Mouse (Mus musculus) thymus, postnatal 0 days (tissue): ENCODE measurements around the gene Dnaja1. TPM values are rescaled to one million over a fixed set of nuclear protein-coding genes. Genes with fewer than 3 reads are reported as not detected.

Source experiments
- DNase-seq: peaks from one replicate; pipeline ENCODE4 v3.0.0-alpha.2; 2015; ENCODE audit warnings: low spot score
- polyA plus RNA-seq: library from polyadenylated mRNA; unstranded; fragments of >200 nt; fragmentation: Nextera tagmentation; extraction: Ambion mirVana; gene quantifications from 2 replicates; pipeline ENCODE4 v1.2.1, GENCODE M21; 2015

Gene Dnaja1
- 410 and 488 TPM in 2 replicates for polyA plus RNA-seq

DNA sequence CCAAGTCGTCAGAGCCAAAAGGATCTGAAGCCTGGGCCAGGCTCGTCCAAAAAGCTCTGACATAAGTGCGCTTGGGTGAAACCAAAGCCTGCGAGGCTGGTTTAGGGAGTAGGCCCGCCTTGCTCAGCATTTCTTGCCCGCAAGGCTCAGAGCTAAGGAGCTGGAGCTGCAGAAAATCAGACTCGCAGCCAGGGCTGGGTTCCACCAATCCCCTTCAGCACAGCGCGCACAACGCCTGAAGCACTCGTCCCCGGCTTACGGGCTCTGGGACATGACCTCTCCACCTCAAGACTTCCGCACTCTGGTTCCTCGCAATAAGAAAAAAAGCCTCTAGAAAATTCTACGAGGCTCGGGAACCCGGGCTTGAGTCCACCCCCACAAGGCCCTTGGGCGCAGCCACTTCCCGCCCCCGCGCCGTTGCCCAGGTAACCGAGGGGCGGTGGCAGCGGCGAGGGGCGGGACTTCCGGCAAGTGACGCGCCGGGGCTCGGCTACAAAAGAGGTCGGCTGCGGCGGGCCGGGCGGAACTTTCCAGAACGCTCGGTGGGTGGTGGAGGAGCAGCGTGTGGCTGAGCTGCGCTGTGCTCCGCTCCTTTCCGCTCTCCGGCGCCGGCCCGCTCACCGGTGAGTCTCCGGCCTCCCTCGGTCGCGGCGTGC, at the start of gene Dnaja1:
Gene Dnaja1 (plus strand): TSS at position 140 of the 656 bp plus-strand sequence.
- DNase-seq = peak; percentile 98

DNA sequence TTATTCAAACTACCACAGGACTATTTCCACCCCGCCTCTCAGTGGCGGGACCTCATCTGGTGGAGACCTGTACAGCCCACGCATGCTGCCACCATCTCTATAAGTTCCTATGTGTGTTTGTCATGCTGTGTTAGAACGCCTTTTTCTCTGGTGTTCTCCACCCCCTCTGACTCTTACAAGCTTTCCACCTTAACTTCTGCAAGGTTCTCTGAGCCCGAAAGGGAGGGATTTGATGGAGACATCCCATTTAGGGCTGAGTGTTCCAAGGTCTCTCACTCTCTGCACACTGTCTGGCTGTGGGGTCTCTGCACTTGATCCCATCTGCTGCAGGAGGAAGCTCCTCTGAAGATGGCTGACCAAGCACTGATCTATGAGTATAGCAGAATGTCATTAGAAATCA, 48.4 kb upstream of the Dnaja1 start:
- DNase-seq = no peak

DNA sequence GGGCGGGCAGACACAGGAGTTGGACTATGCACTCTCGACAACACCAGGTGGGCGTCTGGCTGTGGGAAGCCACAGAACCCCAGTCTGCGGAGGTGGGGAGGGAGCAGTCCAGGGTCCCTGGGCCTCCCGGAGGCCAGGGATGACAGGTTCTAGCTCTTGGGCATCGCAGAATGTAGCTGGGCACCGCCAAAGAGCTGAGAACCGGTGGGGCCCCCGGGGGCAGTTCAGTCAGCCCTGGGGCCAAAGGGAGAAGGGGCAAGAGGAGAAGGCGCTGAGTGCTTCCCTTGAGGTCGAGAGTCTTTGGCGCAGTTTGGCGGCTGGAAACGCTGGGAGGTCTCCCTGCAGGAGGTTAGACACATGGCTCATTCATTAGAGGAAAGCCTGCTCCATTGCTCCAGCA, 45.6 kb upstream of the Dnaja1 start:
- DNase-seq = no peak

DNA sequence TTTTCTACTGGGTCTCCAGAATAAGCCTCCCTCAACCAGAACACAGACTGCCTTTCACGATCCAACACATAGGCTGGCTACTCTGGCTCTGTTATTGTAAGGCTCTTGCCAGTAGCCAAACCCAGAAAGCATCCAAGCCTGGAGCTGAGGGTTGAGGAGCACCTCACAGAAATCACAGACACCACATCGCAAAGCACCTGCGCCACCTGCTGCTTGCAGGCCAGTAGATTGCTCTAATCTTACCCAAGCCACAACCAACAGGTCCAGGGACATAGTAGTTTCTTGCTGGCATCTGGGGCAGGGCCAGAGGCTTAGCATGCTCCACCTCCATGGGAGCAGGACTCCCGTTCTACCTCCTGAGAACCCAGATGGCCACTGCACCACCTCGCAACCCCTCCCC, 44.8 kb upstream of the Dnaja1 start:
- no peak for DNase-seq

DNA sequence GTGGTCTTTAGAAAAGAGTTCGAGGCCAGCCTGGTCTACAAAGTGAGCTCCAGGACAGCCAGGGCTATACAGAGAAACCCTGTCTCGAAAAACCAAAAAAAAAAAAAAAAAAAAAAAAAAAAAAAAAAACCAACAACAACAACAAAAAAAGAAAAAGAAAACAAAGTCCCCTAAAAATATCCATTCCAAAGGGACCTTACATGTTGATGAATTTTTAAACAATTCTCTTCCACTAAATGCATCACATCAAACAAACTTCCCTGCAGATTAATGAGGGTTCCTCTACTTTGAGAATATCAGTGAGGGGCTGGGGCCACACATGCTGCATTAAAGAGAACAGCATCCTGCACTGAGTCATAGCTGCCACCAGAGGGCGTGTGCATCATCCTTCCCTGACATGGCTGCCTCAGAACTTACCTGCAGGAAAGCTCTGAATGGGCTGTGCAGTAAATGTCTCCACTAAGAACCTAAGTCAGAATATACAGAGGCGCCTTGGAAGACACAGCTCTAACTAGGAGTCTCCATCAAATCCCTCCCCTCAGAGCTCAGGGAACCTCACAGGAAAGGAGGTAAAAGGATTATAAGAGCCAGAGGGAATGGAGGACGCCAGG, 41.6 kb upstream of the Dnaja1 start:
- DNase-seq = peak; percentile 76

DNA sequence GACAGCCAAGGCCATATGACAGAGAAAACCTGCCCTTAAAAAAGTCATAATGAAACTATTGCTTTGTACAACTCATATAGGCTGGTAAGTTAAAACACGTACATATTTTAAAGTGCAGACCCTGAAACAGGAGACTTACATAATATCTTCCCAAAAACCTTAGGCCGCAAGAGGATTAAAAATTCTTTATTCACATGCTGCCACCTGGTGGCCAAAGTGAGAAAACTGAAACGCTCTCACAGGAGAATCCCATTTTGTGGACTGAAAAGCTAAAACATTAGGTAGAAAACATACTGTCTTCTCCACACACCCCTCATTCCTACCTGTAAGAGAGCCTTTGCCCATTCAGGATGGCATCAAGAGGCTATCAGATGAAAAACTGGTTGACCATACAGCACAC, 40.0 kb upstream of the Dnaja1 start:
- DNase-seq = peak; percentile 48

DNA sequence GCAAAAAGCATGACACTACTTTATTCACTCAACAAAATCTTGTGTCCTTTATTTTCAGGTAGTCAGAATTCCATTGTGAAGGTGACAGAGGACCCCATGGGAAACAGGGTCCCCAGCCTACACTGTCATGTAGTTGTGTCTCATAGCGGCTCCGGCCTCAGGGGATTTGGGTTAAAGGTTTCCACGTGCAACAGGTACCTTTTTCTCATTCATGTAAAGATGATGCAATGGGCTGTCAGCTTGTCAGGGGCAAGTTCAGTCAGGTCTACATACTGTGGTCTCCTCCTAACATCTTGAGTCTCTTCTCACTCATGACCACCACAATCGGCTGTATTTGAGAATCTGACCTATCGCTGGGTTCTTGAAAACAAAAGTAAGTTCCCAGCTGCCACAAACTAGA, 39.6 kb upstream of the Dnaja1 start:
- DNase-seq = no peak

DNA sequence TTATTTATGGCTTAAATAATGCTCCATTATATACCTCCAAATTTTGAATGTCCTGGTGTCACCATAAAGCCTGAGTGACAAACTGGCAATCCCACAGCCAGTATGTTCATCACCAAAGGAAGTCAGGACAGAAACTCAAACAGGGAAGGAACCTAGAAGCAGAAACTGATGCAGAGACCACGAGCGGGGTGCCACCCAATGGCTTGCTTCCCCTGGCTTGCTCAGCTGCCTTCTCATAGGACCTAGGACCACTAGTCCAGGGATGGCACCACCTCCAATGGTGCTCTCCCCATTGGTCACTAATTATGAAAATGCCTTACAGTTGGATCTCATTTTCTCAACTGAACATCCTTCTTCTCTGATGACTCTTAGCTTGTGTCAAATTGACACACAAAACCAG, 38.6 kb upstream of the Dnaja1 start:
- DNase-seq = no peak

DNA sequence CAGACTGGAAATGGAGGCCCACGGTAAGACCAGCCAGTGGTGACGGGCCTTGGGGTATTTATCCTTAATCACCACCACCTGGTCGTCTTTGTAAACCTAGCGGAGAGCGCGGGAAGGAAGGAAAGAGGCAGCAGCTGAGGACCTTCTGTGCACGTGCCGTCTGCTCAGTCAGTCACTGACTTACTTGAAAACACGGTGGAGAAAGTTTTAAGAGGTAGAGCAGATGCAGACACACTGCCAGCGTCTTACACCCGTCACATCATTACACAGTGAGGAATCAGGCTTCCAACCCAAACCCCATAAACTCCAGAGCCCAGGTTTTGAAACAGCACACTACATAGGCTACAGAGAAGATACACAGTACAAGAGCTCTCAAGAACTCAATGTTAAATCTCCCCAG, 30.9 kb upstream of the Dnaja1 start:
- no peak for DNase-seq

DNA sequence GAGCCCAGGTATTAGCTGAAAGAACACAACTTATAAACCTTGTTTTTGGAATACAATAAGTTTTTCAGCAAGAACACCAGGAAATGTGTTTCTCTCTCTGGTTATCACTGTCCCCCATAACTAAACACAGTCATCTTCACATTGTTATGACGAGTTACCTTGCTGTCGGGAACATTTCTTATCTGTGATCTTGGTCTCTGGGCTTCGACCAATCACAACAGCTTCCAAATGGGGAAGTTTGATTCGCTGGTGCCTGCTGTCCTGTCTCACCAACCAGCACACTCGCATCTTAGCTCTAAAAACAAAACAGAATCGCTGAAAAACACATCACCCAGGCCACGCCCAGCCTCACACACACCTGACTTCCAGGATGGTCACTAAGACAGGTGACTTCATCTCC, 24.9 kb upstream of the Dnaja1 start:
- DNase-seq = no peak

DNA sequence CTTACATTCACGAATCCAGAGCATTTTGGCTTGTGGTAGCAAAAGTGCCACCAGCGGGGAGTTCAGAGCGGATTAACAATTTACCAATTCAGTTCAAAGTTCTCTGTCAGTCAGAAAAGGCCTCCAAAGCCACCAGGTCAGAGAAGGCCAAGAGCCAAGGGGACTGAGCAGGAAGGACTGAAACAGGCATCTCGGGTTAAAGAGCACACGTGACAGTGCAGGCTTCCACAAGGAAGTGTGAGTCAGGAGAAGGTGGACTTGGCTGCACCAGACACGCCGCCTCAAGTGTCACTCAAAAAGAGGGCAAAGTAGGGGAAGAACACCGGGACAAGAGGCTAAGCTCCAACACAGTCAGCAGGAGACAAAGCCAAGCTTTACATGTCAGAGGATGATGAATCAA, 21.7 kb upstream of the Dnaja1 start:
- no peak for DNase-seq

DNA sequence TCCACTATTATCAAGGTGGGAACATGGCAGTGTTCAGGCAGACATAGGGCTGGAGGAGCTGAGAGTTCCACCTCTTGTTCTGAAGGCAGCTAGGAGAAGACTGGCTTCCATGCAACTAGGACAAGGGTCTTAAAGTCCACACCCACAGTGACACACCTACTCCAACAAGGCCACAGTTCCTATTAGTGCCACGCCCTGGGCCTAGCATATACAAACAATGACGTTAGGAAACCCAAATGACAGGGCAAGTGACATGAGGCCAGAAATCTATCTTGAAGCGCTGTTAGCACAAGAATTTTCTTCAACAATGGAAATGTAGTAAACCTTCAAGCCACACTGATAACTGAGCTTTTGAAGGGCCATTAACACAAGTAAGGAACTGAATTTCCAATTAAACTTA, 20.2 kb upstream of the Dnaja1 start:
- no peak for DNase-seq

DNA sequence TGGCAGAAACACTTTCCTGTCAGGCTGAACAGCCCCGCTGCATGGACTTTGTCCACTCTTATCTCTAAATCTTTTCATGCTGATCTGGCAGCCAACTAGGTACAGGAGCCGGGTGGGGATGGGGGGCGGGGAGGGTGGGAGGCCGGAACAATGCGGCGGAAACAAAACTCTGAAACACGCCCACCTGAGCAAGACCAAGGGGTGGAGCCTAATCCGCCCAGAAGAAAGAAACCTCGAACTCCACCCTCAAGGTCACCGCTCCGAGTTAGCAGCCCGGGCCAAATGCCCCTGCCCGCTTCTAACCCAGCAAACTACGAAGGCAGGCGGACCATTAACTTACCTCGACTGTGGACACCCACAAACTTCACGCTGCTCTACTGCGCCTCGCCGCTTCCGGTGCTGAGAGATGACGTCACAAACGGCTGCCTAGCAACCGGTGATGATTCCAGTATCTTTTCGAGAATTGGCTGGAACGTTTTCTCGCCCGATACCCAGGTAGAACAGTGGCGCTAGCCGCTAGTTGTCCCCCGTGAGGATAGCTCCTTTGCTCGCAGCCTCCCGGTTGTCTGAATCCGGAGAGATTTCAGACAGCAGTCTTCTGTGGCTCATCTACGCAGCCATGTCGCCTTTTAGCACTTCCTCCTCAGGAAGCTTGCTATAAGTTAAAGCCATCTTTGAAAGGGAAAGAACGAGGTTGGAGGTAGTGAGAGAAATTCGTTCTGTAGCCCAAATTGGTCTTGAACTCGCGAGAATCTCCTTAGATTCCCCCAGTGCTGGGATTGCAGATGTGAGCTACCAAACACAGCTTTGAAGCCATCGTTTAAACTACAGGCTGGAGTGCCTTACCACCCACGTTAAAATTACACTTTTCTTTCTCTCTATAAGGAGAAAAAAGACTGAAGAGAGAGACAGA, 18.9 kb upstream of the Dnaja1 start, which contains the start of gene Aptx:
Gene Aptx (minus strand): TSS at position 398 of the 913 bp plus-strand sequence.
- DNase-seq = peak; percentile 97

DNA sequence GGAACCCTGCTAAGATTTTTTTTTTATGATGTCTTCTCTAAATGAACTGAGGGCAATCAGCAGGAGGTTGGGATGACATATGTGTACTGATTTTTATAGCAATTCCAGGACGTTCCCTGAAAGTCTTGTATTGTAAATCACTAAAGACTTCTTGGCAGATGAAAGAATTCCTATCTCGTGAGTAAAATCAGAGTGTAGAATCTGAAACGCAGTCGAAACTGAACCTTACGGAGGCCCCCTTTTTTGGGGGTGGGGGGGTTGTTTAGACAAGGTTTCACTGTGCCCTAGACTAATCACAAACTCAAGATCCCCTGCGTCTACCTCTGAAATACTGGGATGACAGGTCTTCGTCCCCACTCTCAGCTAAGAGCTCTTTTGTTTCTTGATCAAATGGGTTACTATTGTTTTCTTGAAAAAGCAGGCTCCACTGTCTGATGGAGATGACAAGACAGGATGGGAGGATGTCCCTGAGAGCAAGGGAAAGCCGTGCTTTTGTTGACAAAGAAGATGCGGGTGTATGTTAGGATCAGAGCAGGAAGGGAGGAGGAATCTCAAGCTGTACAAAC, 18.2 kb upstream of the Dnaja1 start:
- DNase-seq = no peak

DNA sequence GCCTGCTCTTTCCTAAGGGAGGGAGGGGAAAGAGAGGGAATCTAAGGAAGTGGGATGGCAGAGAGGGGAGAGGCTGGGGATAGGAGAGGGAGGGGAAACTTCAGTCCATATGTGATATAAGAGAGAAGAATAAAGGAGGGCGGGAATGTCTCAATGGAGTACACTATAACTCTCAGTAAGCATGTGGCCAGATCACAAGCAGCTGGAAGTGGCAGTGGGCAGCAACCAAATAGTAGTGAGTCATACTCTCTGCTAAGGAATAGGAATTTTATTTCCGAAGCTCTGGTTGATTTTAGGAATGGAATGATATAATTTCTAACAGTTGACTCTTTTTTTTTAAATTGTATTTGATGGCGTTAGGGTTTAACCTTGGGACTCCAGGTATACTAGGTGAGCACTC, 4.8 kb upstream of the Dnaja1 start:
- DNase-seq = no peak

DNA sequence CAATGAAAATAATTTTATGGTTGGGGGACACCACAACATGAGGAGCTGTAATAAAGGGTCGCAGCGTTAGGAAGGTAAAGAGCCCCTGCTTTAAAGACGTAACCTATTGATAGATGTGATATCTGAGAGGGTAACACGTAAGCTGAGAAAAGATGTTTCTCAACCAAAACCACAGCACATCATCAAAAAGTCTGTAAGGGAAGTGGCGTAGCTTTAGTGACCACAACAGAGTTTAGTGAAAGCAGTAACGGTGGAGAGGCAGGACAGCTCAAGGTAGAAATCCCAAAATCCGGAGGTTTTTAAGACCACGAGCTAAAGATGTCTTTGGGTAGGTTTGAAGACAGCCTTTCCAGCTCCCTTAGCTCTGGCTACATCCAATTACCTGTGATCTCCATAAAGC, 1.0 kb upstream of the Dnaja1 start:
- DNase-seq = peak; percentile 80

DNA sequence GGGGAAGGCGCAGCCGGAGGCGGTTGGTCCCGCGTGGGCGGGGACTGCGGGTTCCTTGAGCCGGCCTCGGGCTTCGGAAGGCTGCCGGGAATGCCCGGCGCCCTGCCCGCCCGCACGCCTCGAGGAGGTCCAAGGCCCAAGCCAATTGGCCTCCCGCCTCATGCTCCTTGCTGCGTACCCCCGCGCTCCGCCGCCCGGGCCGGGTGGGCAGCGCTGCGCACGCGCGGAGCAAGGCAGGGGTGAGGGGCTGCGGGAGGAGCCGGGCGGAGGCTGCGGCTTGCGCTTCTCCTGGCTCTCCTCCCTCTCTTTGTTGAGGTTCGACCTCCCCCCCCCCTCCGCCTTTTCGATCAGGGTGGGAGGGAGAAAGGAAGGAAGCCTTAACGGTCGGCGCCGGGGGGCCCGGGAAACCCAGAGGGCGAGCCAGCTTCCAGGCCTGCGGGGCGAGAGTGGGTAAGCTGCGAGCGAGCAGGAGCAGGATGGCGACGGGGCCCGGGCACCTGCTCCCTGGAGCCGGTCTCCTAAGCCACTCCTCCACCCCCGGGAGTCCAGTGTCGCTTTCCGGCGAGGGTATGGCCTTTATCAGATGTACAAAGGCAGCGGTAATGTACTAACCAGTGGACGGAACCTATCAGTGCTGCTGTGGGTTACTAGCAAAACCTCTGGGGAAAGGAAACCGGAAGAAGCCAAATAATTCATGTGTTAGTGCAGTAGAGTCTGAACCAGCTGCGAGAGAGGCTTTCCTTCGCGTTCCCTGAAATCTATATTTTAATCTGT, 924 bp downstream of the Dnaja1 start:
- DNase-seq = peak; percentile 84

DNA sequence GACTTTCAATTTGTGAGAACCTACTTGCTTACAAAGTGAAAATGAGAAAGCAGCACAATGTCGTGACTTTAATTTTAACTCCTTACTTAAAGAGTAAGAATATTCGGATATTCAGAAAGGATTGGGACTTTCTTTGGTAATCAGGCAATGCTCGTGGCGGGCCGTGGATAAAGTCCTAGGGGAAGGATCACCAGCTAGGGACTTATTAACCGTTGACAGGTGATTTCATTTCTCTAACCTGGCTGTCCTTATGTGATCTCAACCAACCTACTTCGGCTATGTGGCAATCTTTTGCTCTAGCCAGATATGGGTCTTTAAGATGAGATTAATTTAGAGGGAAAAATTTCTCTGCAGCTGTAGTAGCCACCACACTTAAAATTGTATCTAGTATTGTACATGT, 3.2 kb downstream of the Dnaja1 start:
- DNase-seq = no peak

DNA sequence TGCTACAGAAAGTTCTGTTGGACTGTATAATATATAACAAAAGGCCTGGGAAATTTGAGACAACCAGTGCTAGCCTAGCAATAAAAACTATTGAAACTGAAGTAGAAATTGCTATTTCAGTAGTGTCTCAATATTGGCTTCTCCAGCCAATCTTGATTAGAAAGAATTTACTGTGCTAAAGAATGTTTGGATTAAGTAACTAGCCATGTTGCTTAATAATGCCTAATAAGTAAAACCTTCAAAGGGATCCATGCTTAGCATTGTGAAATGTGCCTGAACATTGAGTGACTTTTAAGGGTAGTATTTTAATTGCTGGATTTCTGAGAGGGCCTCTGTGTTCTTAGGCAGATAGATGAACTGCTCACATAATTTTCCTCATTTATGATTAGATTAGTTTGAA, 3.6 kb downstream of the Dnaja1 start:
- DNase-seq = no peak

DNA sequence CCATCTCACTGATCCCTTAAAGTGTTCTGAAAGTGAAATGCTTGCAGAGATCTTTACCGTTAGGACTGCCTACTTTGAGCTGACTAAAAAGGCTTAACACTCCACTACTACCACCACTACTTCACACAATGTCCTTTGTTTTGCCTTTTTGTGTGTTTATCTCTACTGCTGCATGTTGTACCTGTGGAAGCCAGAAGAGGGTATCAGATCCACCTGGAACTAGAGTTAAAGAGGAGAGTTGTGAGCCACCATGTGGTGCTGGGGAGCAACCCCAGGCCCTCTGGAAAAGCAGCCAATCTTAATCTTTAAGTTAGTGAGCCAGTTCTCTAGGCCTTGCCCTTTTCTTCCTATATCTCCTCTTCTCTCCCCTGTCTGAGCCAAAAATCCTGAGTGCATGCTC, 5.3 kb downstream of the Dnaja1 start:
- DNase-seq = peak; percentile 23

DNA sequence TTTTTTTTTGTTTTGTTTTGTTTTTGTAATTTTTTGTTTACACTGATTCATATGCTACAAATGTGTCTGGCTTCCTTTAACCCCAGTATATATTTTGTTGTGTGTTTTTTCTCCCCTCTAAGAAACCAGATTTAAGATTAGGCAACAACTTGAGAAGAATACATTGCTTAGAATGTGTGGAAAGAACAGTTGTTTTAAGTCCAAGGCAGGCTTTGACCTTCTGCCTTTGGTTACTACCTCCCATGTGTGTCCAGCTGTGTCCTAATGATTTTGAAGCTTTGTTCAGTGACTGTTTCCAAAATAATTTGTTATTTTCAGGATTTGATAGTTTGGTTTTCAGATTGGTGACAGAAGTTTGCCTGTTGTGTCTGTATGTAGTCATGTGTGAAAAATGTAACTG, 9.3 kb downstream of the Dnaja1 start:
- no peak for DNase-seq
